Mouse (Mus musculus) thymus, adult 2 months (tissue): ENCODE data around the gene Sult1a1.

Source experiments
- CTCF ChIP-seq: fragments of 200-500 bp; IDR thresholded peaks from 2 replicates; pipeline ENCODE4 v1.5.1; 2012; ENCODE audit warnings: mild to moderate bottlenecking, control low read depth, low read length, moderate library complexity, borderline replicate concordance; ENCODE audit not compliant: control insufficient read depth, poor library complexity, insufficient read depth; ENCODE audit errors: extremely low read depth
- POLR2A ChIP-seq: fragments of 200-500 bp; IDR thresholded peaks from 2 replicates; pipeline ENCODE4 v1.6.1; 2012; ENCODE audit warnings: mild to moderate bottlenecking, low read length, control low read depth, moderate library complexity; ENCODE audit not compliant: control insufficient read depth, poor library complexity, insufficient read depth; ENCODE audit errors: extremely low read depth

- TF ChIP-seq CTCF (no peak), POLR2A (no peak)
These were observed 45.3 kb downstream of the Sult1a1 start, which contains the start of gene Nupr1 for GRCm38 (mm10) chr7:126630824-126631518.
